Mouse (Mus musculus): ENCODE results near the gene Creb3l2. TPM values are rescaled to one million over a fixed set of nuclear protein-coding genes. Genes with fewer than 3 reads are reported as not detected.
"Not testable (repeated sequence)": the region's sequence is repeated elsewhere in the genome, so short reads cannot be mapped to it uniquely, and the experiment has no call there.

Gene Creb3l2
- polyA plus RNA-seq, 1 experiment from 2014 or later, result 5.1 TPM

DNA sequence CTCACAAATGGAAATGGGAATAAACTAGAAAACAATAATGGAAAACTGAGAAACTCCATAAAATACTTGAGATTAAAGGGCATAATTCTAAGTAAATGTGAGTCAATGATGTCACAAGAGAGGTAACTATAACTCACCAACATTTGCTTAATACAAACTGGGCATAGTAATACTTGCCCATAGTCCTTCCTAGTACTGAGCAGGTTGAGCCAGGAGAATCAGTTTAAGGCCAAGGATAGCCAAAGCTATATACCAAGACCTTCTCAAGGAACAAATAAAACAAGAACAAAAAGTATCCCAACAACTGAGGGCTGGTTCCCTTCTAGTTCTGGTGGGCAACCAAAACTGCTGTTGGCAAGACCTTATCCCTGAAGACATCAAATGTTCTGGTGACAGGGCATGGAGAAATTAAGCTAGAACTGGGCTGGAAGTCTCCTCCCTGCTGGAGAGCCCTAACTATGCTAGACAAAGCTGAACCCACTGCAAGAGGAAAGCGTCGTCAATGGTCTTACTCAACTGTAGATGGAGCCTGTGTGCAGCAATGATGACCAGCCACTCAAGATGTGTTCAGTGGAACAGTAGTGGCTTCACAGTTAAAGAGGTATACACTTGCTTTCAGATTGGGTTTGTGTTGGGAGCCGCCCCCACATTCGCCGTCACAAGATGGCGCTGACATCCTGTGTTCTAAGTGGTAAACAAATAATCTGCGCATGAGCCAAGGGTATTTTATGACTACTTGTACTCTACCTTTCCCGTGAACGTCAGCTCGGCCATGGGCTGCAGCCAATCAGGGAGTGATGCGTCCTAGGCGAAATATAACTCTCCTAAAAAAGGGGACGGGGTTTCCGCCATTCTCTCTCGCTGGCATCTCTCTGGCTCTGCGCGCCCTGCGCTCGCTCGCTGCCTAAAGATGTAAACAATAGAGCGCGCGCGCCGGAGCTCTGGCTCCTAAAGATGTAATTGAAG is 21.9 kb upstream of the Creb3l2 start:
- not testable (repeated sequence) for H3K4me1 ChIP-seq; H3K36me3 ChIP-seq; H3K27me3 ChIP-seq (replicated peaks); H3K9me3 ChIP-seq (replicated peaks); H3K9ac ChIP-seq
- H3K4me3 ChIP-seq, result peak overlapping the region; percentile 57
- H3K4me2 ChIP-seq, result peak overlapping the region; percentile 66
- WGBS (ENCODE audit: insufficient replicate concordance), result under 1% methylated on average over 7 of the region's 25 CpGs
- peak; percentile 90 for ATAC-seq
- H3K27ac ChIP-seq, result peak overlapping the region; percentile 51; the same call in 1 of the 2 replicates

DNA sequence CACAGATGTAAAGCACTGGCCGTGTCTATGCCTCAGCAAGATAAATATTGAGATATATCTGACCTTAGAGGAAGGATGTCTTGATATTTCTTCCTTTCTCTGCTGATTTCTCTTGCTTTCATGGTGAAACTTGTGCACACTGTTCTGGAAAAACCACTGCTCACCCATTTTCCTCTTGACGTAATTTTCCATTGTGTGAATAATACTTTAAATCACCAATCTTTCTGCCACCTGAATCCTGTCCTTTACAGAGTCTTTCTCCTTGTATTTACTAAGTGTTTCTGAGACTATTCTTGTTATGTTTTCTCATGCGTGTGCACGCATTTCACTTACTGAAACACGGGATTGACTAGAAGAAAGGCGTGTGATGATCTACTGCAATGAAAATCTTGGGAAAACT is 18.7 kb upstream of the Creb3l2 start:
- H3K27ac ChIP-seq, result no peak overlapping the region
- 69% methylated on average over 6 of the region's 6 CpGs for WGBS (ENCODE audit: insufficient replicate concordance)
- H3K9me3 ChIP-seq (replicated peaks), result no peaks in the 10 kb centered on the region
- H3K27me3 ChIP-seq (replicated peaks), result no peaks in the 10 kb centered on the region; the same call in 1 of the 2 replicates
- no peak overlapping the region for H3K9ac ChIP-seq
- no peak overlapping the region for H3K4me3 ChIP-seq
- no peak for ATAC-seq
- no peak overlapping the region for H3K4me2 ChIP-seq
- no peaks in the 10 kb centered on the region for H3K36me3 ChIP-seq
- peaks cover 9% of the 10 kb centered on the region for H3K4me1 ChIP-seq

DNA sequence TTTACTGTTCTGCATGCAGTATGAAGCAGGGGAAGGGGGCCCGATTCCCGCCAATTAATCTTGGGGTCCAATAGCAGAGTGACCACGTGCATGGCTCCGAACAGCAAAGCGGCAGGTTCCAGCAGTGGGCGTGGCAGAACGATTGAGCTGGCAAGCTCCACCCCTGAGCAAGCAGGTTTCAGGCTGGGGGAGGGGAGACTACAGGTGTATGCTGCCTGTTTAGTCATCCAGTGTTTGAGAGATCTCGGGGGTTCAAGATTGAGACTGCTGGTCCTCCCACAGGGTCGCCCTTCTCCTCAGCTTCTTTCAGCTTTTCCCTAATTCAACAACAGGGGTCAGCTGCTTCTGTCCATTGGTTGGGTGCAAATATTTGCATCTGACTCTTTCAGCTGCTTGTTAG is 17.7 kb upstream of the Creb3l2 start:
- not testable (repeated sequence) for H3K27me3 ChIP-seq (replicated peaks); H3K36me3 ChIP-seq; H3K27ac ChIP-seq; H3K4me1 ChIP-seq; H3K9me3 ChIP-seq (replicated peaks); H3K4me2 ChIP-seq; ATAC-seq; H3K4me3 ChIP-seq; H3K9ac ChIP-seq
- WGBS (ENCODE audit: insufficient replicate concordance), result 38% methylated on average over 9 of the region's 9 CpGs

DNA sequence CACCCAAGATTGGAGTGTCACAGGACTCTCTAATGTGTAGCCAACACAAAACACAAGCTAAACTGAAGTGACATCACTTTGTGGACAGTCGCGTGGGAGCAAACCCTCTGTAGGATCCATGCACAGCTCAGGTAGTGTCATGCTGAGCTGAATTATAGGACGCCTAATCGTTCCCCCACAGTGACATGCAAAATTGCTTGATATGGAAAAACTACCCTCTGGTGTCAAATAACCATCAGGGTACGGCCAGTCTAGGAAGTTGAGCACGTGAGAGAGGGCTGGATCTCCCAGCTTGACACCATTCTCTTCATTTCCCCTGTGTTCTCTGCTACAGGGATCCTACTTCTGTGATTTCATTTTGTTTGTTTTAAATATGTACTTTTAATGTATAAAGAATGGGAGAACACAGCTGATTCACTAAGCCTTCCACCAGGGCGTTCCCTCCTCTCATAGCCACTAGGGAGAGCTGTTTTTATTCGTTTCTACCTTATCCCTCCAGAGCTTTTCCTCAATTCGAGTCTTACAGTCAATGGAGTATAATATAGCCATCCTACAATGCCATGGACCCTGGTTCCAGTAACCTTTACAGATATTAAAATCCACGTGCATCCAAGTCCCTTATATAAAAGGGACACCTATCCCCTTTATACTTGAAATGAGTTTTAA is 16.2 kb upstream of the Creb3l2 start:
- Histone ChIP-seq H3K9me3 (replicated peaks) (no peaks in the 10 kb centered on the region), H3K27ac (no peak overlapping the region), H3K27me3 (replicated peaks) (no peaks in the 10 kb centered on the region; the same call in 1 of the 2 replicates), H3K9ac (no peak overlapping the region), H3K36me3 (no peaks in the 10 kb centered on the region), H3K4me3 (no peak overlapping the region), H3K4me1 (no peaks in the 10 kb centered on the region), H3K4me2 (no peak overlapping the region)
- 38% methylated on average over 10 of the region's 10 CpGs for WGBS (ENCODE audit: insufficient replicate concordance)
- no peak for ATAC-seq

DNA sequence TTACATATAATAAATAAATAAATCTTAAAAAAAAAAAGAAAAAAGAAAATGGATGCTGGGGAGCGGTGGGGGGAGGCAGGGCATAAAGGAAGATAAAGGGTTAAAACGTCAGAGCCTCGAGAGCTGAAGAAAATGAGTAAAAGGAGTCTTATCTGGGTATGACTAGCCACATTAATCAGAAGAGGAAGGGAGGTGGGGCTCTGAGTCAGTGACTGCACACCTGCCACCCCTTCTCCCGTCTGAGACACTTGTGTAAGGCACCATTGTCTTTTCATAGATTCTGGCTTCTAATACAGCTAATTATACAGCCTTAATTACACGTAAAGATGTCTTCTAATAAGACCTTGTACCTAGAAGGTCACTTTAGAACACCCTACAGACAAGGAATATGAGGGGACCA is 13.6 kb upstream of the Creb3l2 start:
- H3K27ac ChIP-seq, result no peak overlapping the region
- no peaks in the 10 kb centered on the region for H3K36me3 ChIP-seq
- H3K4me1 ChIP-seq, result no peaks in the 10 kb centered on the region
- WGBS (ENCODE audit: insufficient replicate concordance), result 35% methylated on average over 5 of the region's 5 CpGs
- H3K27me3 ChIP-seq (replicated peaks), result no peaks in the 10 kb centered on the region
- no peaks in the 10 kb centered on the region for H3K9me3 ChIP-seq (replicated peaks)
- no peak overlapping the region for H3K4me2 ChIP-seq
- no peak overlapping the region for H3K4me3 ChIP-seq
- no peak for ATAC-seq
- no peak overlapping the region for H3K9ac ChIP-seq

DNA sequence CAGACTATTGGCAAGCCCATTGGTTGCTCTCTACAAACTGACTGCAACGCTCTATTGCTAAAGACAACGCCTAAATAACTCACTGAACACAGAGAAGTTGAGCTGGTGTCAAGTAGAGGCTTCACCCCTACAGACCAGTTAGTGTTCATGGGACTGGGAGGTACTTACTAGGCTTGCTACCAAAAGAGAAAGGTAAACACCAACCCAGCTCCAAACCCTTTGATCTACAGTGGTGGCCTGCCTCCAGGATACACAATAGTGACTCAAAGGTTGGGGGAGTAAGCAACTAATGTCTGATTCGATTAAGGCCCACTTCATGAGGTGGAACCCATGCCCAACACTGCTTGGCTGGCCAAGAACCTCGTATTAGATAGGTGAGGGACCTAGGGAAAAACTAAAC is 11.1 kb upstream of the Creb3l2 start:
- H3K4me1 ChIP-seq, result no peaks in the 10 kb centered on the region
- no peak overlapping the region for H3K27ac ChIP-seq
- 53% methylated on average over 4 of the region's 4 CpGs for WGBS (ENCODE audit: insufficient replicate concordance)
- H3K9ac ChIP-seq, result no peak overlapping the region
- no peak for ATAC-seq
- H3K4me2 ChIP-seq, result no peak overlapping the region
- H3K9me3 ChIP-seq (replicated peaks), result no peaks in the 10 kb centered on the region
- no peaks in the 10 kb centered on the region for H3K27me3 ChIP-seq (replicated peaks)
- H3K36me3 ChIP-seq, result no peaks in the 10 kb centered on the region
- H3K4me3 ChIP-seq, result no peak overlapping the region

DNA sequence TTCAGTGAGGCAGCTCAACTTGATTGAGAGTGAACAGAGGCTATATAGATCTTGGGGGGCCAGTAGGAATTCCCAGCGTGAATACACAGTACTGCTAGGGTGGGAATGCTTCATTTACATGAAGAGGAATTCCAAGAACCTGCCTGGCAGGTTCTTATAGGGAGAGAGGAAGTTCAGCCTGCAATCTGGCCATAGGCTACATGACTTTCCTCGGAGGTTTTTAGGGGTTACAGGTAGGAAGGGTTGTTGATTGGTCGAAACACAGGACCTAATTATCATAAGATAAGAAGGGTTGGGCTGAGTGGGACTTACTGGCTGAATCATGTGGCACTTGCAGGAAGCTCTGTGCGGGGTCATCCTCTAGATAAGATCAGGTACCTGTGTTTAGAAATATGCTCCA is 9.7 kb upstream of the Creb3l2 start:
- WGBS (ENCODE audit: insufficient replicate concordance), result 17% methylated on average over 4 of the region's 4 CpGs
- Histone ChIP-seq H3K4me2 (no peak overlapping the region), H3K9ac (no peak overlapping the region), H3K27me3 (replicated peaks) (no peaks in the 10 kb centered on the region), H3K4me3 (no peak overlapping the region), H3K9me3 (replicated peaks) (no peaks in the 10 kb centered on the region), H3K4me1 (no peaks in the 10 kb centered on the region), H3K36me3 (no peaks in the 10 kb centered on the region), H3K27ac (no peak overlapping the region)
- no peak for ATAC-seq

DNA sequence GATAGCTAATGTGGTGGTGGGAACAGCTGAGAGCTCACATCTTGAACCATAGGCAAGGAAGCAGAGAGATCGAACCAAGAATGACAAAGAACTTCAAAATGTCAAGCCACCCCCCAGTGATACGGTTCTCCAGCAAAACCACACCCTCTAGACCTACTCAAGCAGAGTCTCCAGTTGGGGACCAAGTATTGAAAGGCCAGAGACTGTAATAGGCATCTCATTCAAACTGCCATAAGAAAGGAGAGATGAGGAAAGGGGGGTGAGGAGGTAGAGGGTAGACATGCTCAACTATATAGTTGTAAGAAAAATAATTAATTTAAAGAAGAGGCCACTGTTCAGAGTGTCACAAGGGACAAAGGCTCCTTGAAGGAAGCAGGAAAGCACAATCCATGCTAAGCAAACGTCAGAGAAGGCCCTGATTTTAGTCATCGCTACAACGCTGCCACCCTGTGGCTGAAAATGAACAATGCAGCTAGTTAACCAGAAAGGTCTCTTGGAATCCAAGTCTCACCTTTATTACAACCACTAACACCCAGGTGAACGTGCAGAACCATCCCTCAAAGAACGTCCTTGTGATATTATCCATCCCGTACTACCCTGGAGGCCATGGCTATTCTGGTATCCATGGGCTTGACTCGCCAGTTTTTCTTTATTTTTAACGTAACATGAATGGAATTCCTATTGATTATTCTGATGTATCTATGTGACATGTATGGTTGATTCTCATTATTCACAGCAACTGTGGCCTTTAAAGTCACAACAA is 5.9 kb upstream of the Creb3l2 start:
- ATAC-seq, result no peak
- Histone ChIP-seq H3K4me1 (peaks cover 2% of the 10 kb centered on the region), H3K4me2 (no peak overlapping the region), H3K4me3 (no peak overlapping the region), H3K9ac (no peak overlapping the region), H3K27me3 (replicated peaks) (no peaks in the 10 kb centered on the region), H3K27ac (no peak overlapping the region), H3K9me3 (replicated peaks) (no peaks in the 10 kb centered on the region), H3K36me3 (no peaks in the 10 kb centered on the region)
- 19% methylated on average over 10 of the region's 10 CpGs for WGBS (ENCODE audit: insufficient replicate concordance)

DNA sequence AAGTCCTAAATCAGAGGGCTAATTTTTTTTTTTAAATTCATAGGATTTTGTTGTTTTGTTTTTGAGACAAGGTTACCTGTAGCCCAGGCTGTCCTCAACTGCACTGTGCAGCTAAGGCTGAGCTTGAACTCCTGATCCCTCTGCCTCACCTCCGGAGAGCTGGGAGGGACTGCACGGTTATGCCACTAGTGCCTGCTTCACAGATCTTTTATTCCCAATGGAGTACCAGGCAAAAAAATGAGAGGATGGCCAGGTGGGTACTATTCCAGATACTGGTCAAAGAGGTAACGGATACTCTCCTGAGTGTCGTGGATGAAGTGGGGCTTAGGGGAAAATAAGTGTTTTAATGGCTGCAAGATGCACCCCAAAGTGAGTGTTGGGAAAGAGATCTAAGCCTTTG is 835 bp upstream of the Creb3l2 start:
- H3K4me2 ChIP-seq, result peak overlapping the region; percentile 97
- H3K27me3 ChIP-seq (replicated peaks), result no peaks in the 10 kb centered on the region
- H3K27ac ChIP-seq, result no peak overlapping the region
- ATAC-seq, result no peak
- H3K4me3 ChIP-seq, result peak overlapping the region; percentile 82
- 39% methylated on average over 4 of the region's 4 CpGs for WGBS (ENCODE audit: insufficient replicate concordance)
- no peaks in the 10 kb centered on the region for H3K36me3 ChIP-seq
- peaks cover 15% of the 10 kb centered on the region for H3K4me1 ChIP-seq
- no peaks in the 10 kb centered on the region for H3K9me3 ChIP-seq (replicated peaks)
- H3K9ac ChIP-seq, result peak overlapping the region; percentile 68

DNA sequence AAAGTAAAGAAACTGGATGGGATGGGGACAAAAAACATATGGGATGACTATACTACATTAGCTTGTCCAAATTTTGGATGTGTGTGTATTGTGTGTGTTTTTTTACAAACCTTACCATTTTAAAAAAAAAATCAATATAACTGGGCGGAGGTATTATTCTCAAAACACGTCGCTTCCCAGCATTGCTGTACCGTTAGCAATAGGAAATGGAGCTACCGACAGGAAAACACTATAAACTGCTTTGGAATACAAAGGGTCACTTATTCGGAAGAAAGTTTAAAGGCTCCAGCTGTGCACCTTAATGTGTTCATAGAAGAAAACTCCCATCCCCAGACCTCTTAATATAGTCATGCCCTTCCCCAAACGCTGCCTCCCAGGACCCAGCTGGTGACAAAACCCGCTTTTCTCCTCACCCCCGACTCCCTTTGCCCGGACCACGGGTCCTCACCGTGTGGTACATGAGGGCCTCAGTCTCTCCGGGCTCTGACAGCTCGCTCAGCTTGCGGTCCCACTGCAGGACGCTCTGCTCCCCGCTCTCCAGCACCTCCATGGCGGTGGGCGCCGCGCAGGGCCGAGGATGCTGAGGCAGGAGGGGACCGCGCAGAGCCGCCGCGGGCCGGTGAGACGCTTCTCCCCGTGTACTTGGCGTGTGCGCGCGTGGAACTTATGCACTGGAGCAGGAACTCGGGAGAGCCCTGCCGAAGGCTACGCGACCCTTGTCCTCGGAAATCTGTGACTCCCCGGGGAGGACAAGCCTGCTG is 515 bp downstream of the Creb3l2 start:
- WGBS (ENCODE audit: insufficient replicate concordance), result 1% methylated on average over 40 of the region's 40 CpGs
- Histone ChIP-seq H3K9ac (peak overlapping the region; percentile 84), H3K27me3 (replicated peaks) (no peaks in the 10 kb centered on the region), H3K4me2 (peak overlapping the region; percentile 97), H3K4me3 (peak overlapping the region; percentile 82), H3K27ac (peak overlapping the region; percentile 70), H3K4me1 (peaks cover 15% of the 10 kb centered on the region), H3K9me3 (replicated peaks) (no peaks in the 10 kb centered on the region), H3K36me3 (no peaks in the 10 kb centered on the region)
- ATAC-seq, result peak; percentile 34

DNA sequence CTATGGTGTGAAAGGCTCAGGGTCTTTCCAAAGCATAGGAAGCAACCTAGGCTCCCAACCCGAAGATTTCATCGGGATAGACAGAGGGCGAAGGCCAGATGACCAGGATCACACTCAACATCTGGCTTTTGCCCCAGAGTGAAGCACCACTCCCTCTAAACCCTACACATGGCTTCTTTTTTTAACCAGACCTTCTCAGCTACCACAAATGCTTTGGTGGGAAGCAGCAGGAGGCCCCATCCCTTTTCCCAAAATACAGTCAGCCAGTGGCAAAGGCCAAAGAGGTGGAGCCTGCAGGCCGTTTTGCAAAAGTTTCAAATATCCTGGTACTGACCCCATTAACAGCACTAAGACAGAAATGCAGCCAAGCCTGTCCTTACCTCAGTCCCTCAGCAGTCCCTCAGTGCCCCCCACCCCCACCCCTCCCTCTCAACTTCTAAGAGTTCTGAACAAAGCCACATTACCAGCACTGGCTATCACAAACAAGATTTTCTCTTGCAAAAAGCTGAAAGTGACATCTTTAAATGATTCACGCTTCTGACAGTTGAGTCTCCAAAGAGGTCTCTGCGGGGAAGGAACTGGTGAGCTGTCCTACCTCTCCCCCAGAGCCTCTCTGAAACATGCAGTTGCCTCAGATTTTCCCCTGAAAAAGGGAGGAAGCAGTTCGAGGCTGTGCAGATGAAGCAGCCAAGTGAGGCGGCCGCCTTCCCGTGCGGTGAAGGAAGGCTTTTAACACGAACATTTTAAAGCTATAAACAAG is 1.3 kb downstream of the Creb3l2 start:
- H3K4me2 ChIP-seq, result peak overlapping the region; percentile 97
- peaks cover 18% of the 10 kb centered on the region for H3K4me1 ChIP-seq
- no peaks in the 10 kb centered on the region for H3K9me3 ChIP-seq (replicated peaks)
- H3K4me3 ChIP-seq, result peak overlapping the region; percentile 82
- H3K27me3 ChIP-seq (replicated peaks), result no peaks in the 10 kb centered on the region
- no peak for ATAC-seq
- peak overlapping the region; percentile 56; the same call in 1 of the 2 replicates for H3K27ac ChIP-seq
- 15% methylated on average over 12 of the region's 12 CpGs for WGBS (ENCODE audit: insufficient replicate concordance)
- H3K9ac ChIP-seq, result peak overlapping the region; percentile 84
- no peaks in the 10 kb centered on the region for H3K36me3 ChIP-seq

Measured in liver, embryonic 12.5 days (tissue).